Mouse (Mus musculus) midbrain, embryonic 13.5 days (tissue): ENCODE results near the gene Krt8. TPM values are rescaled to one million over a fixed set of nuclear protein-coding genes. Genes with fewer than 3 reads are reported as not detected.

ENCODE experiments used
- ATAC-seq: fragments of 200-750 bp; cut with Nextera tagmentation; 2 replicates; pipeline ENCODE4 v1.8.0; 2017; ENCODE audit warnings: mild to moderate bottlenecking, moderate TSS enrichment, moderate library complexity
- H3K27ac ChIP-seq: fragments of 300-500 bp; sonication (generic); 2 replicates; pipeline ENCODE4 v1.5.1; 2015; ENCODE audit warnings: inconsistent platforms, mild to moderate bottlenecking, moderate library complexity
- H3K27me3 ChIP-seq: fragments of 300-500 bp; sonication (generic); 2 replicates; pipeline ENCODE4 v1.6.1; 2015; ENCODE audit warnings: mild to moderate bottlenecking, inconsistent platforms
- H3K36me3 ChIP-seq: fragments of 300-500 bp; sonication (generic); 2 replicates; pipeline ENCODE4 v1.6.1; 2015; ENCODE audit warnings: mild to moderate bottlenecking, inconsistent platforms
- H3K4me1 ChIP-seq: fragments of 300-500 bp; sonication (generic); replicated peaks from 2 replicates; pipeline ENCODE4 v1.6.1; 2015; ENCODE audit warnings: inconsistent platforms
- H3K4me2 ChIP-seq: fragments of 300-500 bp; sonication (generic); replicated peaks from 2 replicates; pipeline ENCODE4 v1.6.1; 2015; ENCODE audit warnings: moderate library complexity, mild to moderate bottlenecking, inconsistent platforms
- H3K4me3 ChIP-seq: fragments of 300-500 bp; sonication (generic); replicated peaks from 2 replicates; pipeline ENCODE4 v1.5.1; 2015; ENCODE audit warnings: mild to moderate bottlenecking, inconsistent platforms
- H3K9ac ChIP-seq: fragments of 300-500 bp; sonication (generic); replicated peaks from 2 replicates; pipeline ENCODE4 v1.6.1; 2015; ENCODE audit warnings: mild to moderate bottlenecking, inconsistent platforms
- H3K9me3 ChIP-seq: fragments of 300-500 bp; sonication (generic); 2 replicates; pipeline ENCODE4 v1.6.1; 2016; ENCODE audit warnings: mild to moderate bottlenecking, inconsistent platforms
- WGBS: fragments of 180-500 bp; shearing (Covaris S2); methylation state at CpG from one replicate; pipeline ENCODE4 v1.1.7; 2015; 5-methylcytosine and 5-hydroxymethylcytosine counted together
- polyA plus RNA-seq: library from polyadenylated mRNA; unstranded; fragments of >200 nt; fragmentation: Nextera tagmentation; extraction: Ambion mirVana; gene quantifications from 2 replicates; pipeline ENCODE4 v1.2.1, GENCODE M21; 2015

Krt8 gene
- polyA plus RNA-seq, 1 experiment from 2014 or later: 1.6 TPM

GRCm38 (mm10) chr15:102025136-102025872 lies 21.0 kb upstream of the Krt8 start:
- H3K4me3 ChIP-seq: 0 out of 2 replicates have a peak overlapping the region, but pooled peaks have one; percentile 9
- H3K27ac ChIP-seq: no peak overlapping the region
- ATAC-seq: peak; percentile 60; the same call in 1 of the 2 replicates
- H3K9ac ChIP-seq: 0 out of 2 replicates have a peak overlapping the region, but pooled peaks have one; percentile 28
- H3K27me3 ChIP-seq: peaks cover 57% of the 10 kb centered on the region
- no peaks in the 10 kb centered on the region for H3K36me3 ChIP-seq
- peak overlapping the region; percentile 32 for H3K4me2 ChIP-seq
- WGBS: 5% methylated on average over 22 of the region's 22 CpGs
- H3K4me1 ChIP-seq: peaks cover 24% of the 10 kb centered on the region
- no peaks in the 10 kb centered on the region for H3K9me3 ChIP-seq

GRCm38 (mm10) chr15:102023888-102024287 lies 19.6 kb upstream of the Krt8 start:
- H3K9ac ChIP-seq: no peak overlapping the region
- no peaks in the 10 kb centered on the region for H3K36me3 ChIP-seq
- no peak for ATAC-seq

DNA sequence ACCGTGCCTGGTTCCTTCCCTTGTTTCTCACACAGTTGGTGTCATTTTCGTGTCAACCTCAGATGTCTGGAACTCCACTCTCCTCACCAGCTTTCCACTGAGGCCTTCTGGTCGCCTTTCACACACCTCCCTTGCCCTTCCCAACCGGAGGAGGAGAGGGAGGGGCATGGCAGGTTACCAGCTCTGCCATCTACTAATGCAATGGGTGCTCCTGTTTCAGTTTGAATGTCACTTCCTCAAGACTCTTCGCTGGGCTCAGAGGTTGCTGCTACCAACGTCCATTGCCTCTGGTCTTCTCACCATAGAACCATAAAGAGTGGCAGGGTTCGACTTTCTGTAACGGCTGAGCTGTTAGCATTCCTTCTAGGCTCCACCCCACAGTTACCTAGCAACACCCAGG lies 18.2 kb upstream of the Krt8 start:
- Histone ChIP-seq H3K4me3 (no peak overlapping the region), H3K27me3 (peaks cover 39% of the 10 kb centered on the region), H3K36me3 (no peaks in the 10 kb centered on the region), H3K4me2 (no peak overlapping the region), H3K27ac (no peak overlapping the region), H3K4me1 (peaks cover 17% of the 10 kb centered on the region), H3K9ac (no peak overlapping the region), H3K9me3 (no peaks in the 10 kb centered on the region)
- 33% methylated on average over 8 of the region's 8 CpGs for WGBS
- ATAC-seq: no peak

More at GRCm38 (mm10) chr15:102023888-102024287, 19.6 kb upstream of the Krt8 start:
- Histone ChIP-seq H3K4me3 (no peak overlapping the region), H3K27me3 (peaks cover 52% of the 10 kb centered on the region), H3K9me3 (no peaks in the 10 kb centered on the region), H3K27ac (no peak overlapping the region), H3K4me2 (no peak overlapping the region), H3K4me1 (peaks cover 24% of the 10 kb centered on the region)
- 72% methylated on average over 8 of the region's 8 CpGs for WGBS

GRCm38 (mm10) chr15:102017918-102018463 lies 13.7 kb upstream of the Krt8 start:
- ATAC-seq: no peak
- H3K4me2 ChIP-seq: no peak overlapping the region
- 29% methylated on average over 7 of the region's 7 CpGs for WGBS
- H3K9ac ChIP-seq: no peak overlapping the region
- H3K36me3 ChIP-seq: no peaks in the 10 kb centered on the region
- H3K4me1 ChIP-seq: 0 out of 2 replicates have a peak, but pooled peaks cover 11% of the 10 kb centered on the region
- H3K27ac ChIP-seq: no peak overlapping the region
- 0 out of 2 replicates have a peak, but pooled peaks cover 6% of the 10 kb centered on the region for H3K27me3 ChIP-seq
- no peak overlapping the region for H3K4me3 ChIP-seq
- no peaks in the 10 kb centered on the region for H3K9me3 ChIP-seq

GRCm38 (mm10) chr15:102016787-102017186 lies 12.5 kb upstream of the Krt8 start:
- 34% methylated on average over 7 of the region's 7 CpGs for WGBS
- Histone ChIP-seq H3K4me3 (no peak overlapping the region), H3K4me1 (0 out of 2 replicates have a peak, but pooled peaks cover 15% of the 10 kb centered on the region), H3K9me3 (no peaks in the 10 kb centered on the region), H3K27ac (no peak overlapping the region), H3K27me3 (0 out of 2 replicates have a peak, but pooled peaks cover 6% of the 10 kb centered on the region), H3K4me2 (no peak overlapping the region), H3K36me3 (no peaks in the 10 kb centered on the region), H3K9ac (no peak overlapping the region)
- no peak for ATAC-seq

DNA sequence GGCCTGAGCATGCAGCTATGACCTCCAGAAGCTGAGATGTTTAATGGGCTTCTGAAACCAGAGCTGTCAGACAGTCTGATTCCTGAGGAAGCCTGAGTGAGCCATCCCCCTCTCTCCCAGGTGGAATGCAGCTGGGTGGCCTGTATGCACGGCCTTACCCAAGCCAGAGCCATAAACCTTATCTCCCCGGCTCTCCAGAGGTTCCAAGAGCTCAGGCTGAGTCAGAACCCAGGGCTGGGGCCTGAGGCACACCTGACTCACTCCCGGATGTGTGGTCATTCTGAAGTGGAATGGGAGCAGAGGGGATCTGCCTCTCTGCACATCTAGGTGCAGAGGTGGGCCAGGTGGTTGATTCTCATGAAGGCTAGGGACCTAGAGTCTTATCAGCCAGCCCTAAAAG lies 11.8 kb upstream of the Krt8 start:
- Histone ChIP-seq H3K36me3 (no peaks in the 10 kb centered on the region), H3K27ac (no peak overlapping the region), H3K27me3 (0 out of 2 replicates have a peak, but pooled peaks cover 6% of the 10 kb centered on the region), H3K4me3 (no peak overlapping the region), H3K9ac (no peak overlapping the region; the same call in 1 of the 2 replicates), H3K4me2 (no peak overlapping the region), H3K4me1 (0 out of 2 replicates have a peak, but pooled peaks cover 15% of the 10 kb centered on the region), H3K9me3 (no peaks in the 10 kb centered on the region)
- WGBS: 52% methylated on average over 3 of the region's 3 CpGs
- no peak for ATAC-seq

- Histone ChIP-seq H3K27me3 (0 out of 2 replicates have a peak, but pooled peaks cover 6% of the 10 kb centered on the region), H3K9ac (no peak overlapping the region), H3K4me2 (no peak overlapping the region), H3K27ac (no peak overlapping the region), H3K4me1 (0 out of 2 replicates have a peak, but pooled peaks cover 15% of the 10 kb centered on the region), H3K36me3 (no peaks in the 10 kb centered on the region), H3K4me3 (no peak overlapping the region), H3K9me3 (no peaks in the 10 kb centered on the region)
- ATAC-seq: no peak
- WGBS: 78% methylated on average over 2 of the region's 4 CpGs
Measured at GRCm38 (mm10) chr15:102014848-102015247, 10.6 kb upstream of the Krt8 start.

- Histone ChIP-seq H3K9ac (no peak overlapping the region), H3K9me3 (no peaks in the 10 kb centered on the region), H3K27ac (no peak overlapping the region), H3K4me3 (no peak overlapping the region), H3K27me3 (0 out of 2 replicates have a peak, but pooled peaks cover 6% of the 10 kb centered on the region), H3K4me2 (no peak overlapping the region), H3K36me3 (no peaks in the 10 kb centered on the region), H3K4me1 (0 out of 2 replicates have a peak, but pooled peaks cover 15% of the 10 kb centered on the region)
- 45% methylated on average over 3 of the region's 3 CpGs for WGBS
- no peak for ATAC-seq
Measured at GRCm38 (mm10) chr15:102013651-102014050, 9.4 kb upstream of the Krt8 start.

DNA sequence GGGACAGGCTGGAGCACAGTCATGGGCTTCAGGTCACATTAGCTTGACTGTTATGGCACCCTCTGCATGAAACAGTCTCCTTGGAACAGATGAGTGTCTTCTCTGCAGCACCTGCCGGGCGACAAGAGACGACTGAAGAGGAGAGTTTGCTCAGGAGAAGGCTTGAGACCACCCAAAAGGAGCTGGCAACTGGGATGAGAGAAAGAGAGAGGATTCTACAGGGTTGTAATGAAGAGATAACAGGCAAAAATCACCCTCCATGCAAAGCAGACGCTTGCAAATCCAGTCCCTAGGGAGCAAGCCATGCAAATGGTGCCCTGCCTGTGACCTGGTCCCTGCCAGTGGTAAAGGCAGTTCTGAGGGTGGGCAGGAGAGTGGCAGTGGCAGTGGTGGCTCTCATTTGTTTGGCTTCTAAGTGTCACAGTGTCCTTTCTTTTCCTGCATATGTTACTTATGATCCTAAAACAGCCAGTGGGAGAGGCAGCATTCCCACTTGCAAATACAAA lies 8.0 kb upstream of the Krt8 start:
- Histone ChIP-seq H3K27me3 (0 out of 2 replicates have a peak, but pooled peaks cover 6% of the 10 kb centered on the region), H3K9ac (no peak overlapping the region), H3K27ac (no peak overlapping the region), H3K36me3 (no peaks in the 10 kb centered on the region), H3K4me3 (no peak overlapping the region), H3K4me2 (no peak overlapping the region), H3K9me3 (no peaks in the 10 kb centered on the region), H3K4me1 (peaks cover 19% of the 10 kb centered on the region)
- 54% methylated on average over 4 of the region's 4 CpGs for WGBS
- no peak for ATAC-seq

DNA sequence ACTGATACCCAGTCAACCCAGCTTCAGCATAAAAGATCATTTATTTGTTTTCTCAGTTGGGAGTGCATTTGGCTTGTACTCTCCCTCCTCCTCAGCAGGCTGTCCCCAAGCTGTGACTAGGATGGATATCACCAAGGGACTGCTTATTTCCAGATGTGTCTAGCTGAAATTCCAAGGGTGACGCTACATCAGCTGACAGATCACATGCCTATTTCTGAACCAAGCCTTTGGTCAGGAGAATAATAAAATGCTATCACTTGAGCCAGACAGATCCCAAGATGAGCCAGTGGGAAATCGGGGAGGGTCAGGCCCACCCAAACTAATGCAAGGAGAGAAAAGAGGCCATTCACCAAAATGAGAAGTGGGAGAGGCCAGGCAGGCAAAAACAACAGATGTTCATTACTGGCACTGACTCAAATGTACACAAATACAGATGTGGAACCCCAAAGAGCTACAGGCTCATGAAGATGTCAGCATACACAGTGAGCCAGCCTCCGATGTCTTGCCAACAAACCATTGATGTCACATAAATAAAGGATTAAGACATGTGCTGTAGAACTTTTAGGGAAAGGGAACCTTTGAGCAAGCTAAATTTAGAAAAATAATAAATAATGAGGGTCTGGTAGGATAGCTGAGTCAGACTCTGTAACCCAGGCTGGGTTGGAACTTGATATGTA lies 6.4 kb upstream of the Krt8 start:
- H3K9me3 ChIP-seq: no peaks in the 10 kb centered on the region
- no peak for ATAC-seq
- no peak overlapping the region for H3K4me2 ChIP-seq
- no peak overlapping the region for H3K27ac ChIP-seq
- 71% methylated on average over 3 of the region's 3 CpGs for WGBS
- H3K27me3 ChIP-seq: peaks cover 12% of the 10 kb centered on the region
- no peak overlapping the region for H3K9ac ChIP-seq
- no peaks in the 10 kb centered on the region for H3K36me3 ChIP-seq
- H3K4me3 ChIP-seq: no peak overlapping the region
- peaks cover 26% of the 10 kb centered on the region for H3K4me1 ChIP-seq

- H3K27me3 ChIP-seq: peaks cover 46% of the 10 kb centered on the region
- H3K4me1 ChIP-seq: peaks cover 30% of the 10 kb centered on the region
- no peaks in the 10 kb centered on the region for H3K9me3 ChIP-seq
- 48% methylated on average over 12 of the region's 12 CpGs for WGBS
- H3K4me3 ChIP-seq: no peak overlapping the region
- H3K4me2 ChIP-seq: no peak overlapping the region
- H3K36me3 ChIP-seq: no peaks in the 10 kb centered on the region
- H3K9ac ChIP-seq: no peak overlapping the region
- ATAC-seq: peak; percentile 49; the same call in 1 of the 2 replicates
- H3K27ac ChIP-seq: no peak overlapping the region
Measured at GRCm38 (mm10) chr15:102007097-102008069, 3.1 kb upstream of the Krt8 start.
